Mouse (Mus musculus): ENCODE data around the gene Rtkn2.
"Not testable (repeated sequence)": the region's sequence is repeated elsewhere in the genome, so short reads cannot be mapped to it uniquely, and the experiment has no call there.

Gene Rtkn2

GRCm38 (mm10) chr10:68075181-68075580, 95.8 kb downstream of the Rtkn2 start:
- DNase-seq (ENCODE audit: low spot score in 2 of 2) = no peak

- no peak for DNase-seq (ENCODE audit: low spot score in 2 of 2)
These were observed 99.3 kb downstream of the Rtkn2 start for GRCm38 (mm10) chr10:68078708-68079107.

DNA sequence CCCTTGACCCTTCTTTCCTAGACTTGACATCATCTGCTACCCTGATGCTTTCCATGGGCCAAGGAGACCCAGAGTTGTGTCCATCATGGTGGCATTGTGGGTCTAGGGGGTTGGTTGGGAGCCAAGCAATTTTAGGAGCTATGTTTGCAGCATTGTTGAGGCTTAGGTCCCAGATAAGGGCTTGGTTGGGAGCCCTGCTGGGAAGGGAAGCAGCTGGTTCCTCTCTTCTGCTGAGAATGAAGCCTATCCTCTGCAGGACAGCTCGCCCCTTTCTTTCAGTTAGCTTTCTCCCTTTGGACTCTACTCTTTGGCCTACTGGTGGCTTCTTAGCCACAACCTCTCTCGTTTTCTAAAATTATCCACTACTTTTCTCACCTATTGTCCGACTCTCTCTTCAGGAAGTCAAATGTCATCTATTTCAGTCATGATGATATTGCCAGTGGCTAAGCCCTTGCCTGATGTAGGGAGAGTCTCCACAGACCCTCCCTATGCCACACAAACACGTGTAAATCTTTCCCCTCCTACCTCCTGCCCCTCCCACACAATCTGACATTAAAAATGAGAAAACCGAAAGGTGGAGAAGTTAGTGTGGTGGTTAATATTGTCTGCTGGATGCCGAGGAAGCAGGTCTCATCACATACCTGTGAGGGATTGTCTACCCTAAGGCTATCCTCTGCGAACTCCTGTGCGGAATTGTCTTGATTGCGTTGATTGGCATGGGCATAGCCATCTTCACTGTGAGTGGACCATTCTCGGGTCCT, 100.7 kb downstream of the Rtkn2 start:
- no peak for DNase-seq (ENCODE audit: low spot score in 2 of 2)

DNA sequence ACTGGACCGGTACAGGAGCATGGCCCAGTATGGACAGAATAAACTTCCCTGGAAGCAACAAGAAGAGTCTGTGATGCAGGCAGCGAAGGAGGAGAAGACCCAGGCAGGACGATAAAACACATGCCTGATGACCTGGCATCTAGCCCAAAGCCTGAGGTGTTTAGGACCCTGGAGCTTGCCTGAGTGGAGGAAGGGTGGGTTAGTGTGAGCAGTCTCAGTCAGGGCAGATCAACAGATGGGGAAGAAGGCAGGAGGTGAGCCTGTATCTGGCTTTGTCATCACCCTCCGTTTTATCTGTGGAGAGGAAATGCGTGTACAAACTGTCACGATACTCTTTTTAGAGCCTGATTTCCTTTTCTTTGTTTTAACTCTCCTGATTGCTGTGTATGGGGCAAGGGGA, 102.3 kb downstream of the Rtkn2 start:
- no peak for DNase-seq (ENCODE audit: low spot score in 2 of 2)

GRCm38 (mm10) chr10:68085574-68085973, 106.2 kb downstream of the Rtkn2 start:
- DNase-seq (ENCODE audit: low spot score in 2 of 2) = no peak

DNA sequence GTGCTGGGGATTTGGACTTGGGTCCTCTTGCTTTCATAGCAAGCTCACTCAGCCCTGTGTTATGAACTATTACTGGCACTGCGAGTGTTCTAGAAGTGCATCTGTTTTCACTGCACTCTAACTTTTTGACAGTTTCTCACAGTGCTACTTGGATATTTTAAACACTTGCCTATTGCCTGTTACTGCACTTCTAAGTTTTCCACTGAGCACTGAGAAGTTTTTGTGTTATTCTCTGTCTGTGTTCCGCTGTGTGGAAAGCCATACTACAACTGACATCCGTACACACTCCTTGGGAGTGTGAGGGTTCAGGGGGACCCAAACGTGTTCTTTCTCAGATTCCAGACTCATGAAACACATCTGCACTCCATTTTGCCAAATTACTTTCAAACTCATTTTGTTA, 107.6 kb downstream of the Rtkn2 start:
- no peak for DNase-seq (ENCODE audit: low spot score in 2 of 2)

- DNase-seq (ENCODE audit: low spot score in 2 of 2) = no peak
These were observed 108.4 kb downstream of the Rtkn2 start for GRCm38 (mm10) chr10:68087722-68088121.

DNA sequence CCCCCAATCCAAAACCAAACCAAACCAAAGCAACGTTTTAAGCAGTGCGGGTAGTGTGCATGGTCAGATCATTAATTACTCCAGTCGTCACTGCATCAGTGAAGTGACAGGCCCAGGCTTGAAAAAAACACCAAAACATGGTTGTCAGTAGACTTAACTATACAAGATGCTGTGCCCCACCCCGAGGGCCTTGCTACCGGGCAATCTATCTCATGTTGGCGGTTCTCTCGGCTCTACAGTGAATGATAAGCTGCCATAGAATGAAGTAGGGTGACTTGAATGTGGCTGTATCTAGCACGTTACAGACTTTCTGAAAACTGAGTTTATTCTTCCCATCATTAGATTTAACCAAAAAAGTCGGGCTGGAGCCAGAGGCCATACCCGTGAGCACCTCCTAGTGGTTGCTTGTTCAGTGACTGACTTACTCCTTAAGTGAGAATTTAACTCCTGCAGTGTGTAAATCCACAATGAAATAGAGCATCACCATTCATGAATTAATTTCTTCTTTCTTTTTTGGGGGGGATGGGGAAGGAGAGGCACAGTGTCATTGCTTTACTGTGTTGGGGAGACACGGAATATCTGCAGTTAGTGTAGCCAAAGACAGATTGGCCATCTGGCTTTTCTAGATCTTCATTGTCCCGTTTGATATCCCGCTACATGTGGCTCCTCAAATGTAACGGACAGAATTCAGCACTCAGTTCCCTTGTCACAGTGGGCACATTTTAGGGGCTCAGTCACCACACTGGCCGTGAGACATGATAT, 110.2 kb downstream of the Rtkn2 start:
- DNase-seq (ENCODE audit: low spot score in 2 of 2) = no peak

- no peak for DNase-seq (ENCODE audit: low spot score in 2 of 2)
These were observed 110.8 kb downstream of the Rtkn2 start for GRCm38 (mm10) chr10:68090197-68090535.

- no peak for DNase-seq (ENCODE audit: low spot score in 2 of 2)
These were observed 111.2 kb downstream of the Rtkn2 start for GRCm38 (mm10) chr10:68090544-68090943.

DNA sequence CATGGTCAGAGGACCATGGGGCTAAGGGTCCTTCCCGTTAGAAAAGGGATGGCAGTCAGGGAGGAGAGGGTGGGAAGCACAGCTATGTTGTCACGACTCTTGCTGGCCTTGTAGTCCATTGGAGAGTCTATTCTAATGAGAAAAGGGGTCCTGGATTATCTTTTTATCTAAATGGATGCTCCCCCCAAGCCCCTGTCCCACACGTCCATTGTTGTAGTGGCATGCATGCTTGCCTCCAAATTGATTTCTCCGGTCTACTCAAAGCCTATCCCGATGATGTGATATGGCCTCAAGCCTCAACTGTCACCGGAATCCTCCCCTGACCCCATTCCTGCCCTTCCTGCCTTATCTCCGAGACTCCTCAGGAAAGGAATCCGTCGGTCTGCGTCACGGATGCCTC, 111.6 kb downstream of the Rtkn2 start:
- DNase-seq (ENCODE audit: low spot score in 2 of 2) = no peak

DNA sequence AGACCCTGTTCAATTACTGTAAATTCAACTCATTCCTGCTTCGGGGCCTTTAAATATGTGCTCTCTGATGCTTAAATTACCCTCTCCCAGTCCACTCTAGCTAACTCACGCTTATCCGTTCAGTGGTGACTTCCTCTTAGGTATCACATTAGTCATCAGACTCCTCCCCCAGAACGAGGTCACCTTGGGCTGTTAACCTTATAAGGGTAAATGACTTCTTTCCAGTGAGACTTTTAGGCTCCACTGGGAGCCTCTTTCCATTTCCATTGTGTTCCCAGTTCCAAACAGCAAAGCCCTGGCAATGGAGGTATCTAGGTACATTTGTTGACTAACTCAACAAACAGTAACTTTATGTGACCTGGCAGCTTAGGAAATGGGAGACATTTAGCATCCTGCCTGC, 112.5 kb downstream of the Rtkn2 start:
- DNase-seq (ENCODE audit: low spot score in 2 of 2) = no peak

GRCm38 (mm10) chr10:68093496-68093895, 114.1 kb downstream of the Rtkn2 start:
- DNase-seq (ENCODE audit: low spot score in 2 of 2) = no peak

DNA sequence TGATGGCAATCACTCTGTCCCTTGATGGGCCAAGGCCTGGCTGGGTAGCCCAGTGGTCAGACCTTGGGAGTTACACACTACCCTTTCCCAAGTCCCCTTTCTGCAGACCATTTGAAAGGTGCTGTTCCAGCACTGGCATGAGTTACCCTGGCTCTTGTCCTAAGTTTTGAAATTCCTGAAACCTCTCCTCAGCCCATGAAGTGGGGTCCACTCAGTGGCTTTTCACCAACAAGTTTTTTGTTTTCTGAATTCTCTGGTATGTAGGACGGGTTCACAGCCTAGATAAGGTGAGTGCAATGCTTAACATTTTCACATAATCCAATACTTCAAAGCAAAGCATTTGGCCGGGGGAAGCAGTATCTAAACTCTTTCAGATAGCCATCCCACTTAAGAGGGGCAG, 115.8 kb downstream of the Rtkn2 start:
- no peak for DNase-seq (ENCODE audit: low spot score in 2 of 2)

GRCm38 (mm10) chr10:68096395-68096794, 117.0 kb downstream of the Rtkn2 start:
- no peak for DNase-seq (ENCODE audit: low spot score in 2 of 2)

DNA sequence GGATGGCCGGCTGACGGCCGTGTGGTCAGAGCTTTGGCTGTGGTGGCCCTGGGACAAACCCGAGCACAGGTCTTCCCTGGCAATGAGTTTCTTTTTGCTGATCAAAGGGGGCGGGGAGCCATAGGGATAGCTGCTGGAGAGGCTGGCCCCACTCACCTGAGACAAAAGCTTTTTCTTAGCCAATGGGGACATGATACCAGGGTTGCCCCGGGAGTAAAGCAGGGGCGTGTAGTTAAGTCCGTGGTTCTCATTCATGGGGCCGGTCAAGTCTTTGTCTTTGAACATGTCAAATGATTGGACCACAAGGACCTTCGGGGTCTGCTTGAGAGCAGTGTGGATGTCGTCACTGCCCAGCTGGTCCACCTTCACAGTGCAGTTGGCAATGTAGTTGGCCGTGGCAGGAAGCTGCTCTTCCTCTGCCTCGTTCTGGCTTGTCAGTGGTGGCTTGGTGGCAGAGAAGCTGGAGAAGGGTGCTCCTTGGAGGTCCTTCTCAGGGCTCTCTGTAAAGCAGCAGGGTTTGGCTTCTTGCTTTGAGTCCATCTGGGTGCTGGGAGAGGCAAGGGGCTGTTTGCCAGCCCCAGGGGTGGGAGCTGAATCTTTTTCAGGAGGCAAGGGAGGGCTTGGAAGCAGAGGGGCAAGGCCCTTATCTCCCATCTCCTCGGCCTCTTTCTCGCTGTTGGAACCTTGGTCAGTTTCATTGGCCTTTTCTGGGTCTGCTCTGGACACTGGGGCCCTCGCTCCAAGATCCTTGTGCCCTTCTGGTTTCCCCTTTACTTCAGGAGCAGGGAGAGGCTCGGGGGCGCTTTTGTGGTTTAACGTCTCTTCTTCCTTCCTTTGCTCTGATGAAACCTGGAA, 118.7 kb downstream of the Rtkn2 start:
- DNase-seq (ENCODE audit: low spot score in 2 of 2) = no peak

GRCm38 (mm10) chr10:68099801-68100200, 120.4 kb downstream of the Rtkn2 start:
- DNase-seq (ENCODE audit: low spot score in 2 of 2) = not testable (repeated sequence)

DNA sequence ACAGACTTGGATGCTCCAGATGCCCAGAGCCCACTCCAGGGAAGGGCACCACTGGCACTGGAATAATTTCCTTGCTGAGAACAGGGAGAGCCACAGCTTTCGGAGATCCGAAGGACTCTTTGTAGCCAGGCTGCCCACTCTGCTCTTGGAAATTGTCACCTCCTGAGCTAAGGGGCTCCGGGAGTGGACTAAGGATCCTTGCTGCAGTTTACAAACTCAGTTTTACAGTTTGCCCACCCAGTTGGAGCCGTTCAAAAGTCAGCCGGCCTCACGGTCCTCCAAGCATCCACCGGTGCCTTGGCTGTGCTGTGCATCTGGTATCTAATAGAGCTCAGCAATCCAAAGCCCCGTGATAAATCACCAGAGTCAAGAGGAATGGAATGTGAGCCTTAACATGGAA, 121.1 kb downstream of the Rtkn2 start:
- no peak for DNase-seq (ENCODE audit: low spot score in 2 of 2)

DNA sequence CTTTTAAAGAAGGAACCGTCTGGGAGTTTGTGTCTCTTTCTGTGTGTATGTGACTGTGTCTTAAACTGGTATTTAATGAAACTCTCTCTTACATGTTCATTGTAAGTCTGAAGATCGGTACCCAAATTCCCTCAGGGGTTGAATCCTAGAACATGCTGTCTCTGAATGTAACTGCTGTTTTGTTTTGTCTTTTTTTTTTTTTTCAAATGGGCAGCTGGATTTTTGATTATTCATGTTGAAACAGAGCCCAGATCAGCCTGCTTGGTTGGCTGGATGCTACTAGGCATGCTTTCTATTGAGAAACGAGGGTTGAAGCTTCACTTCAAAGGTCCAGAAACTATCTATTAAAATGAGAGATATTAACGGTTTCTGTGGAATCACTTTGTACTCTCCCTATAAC, 121.9 kb downstream of the Rtkn2 start:
- no peak for DNase-seq (ENCODE audit: low spot score in 2 of 2)

GRCm38 (mm10) chr10:68102566-68102965, 123.2 kb downstream of the Rtkn2 start:
- DNase-seq (ENCODE audit: low spot score in 2 of 2) = peak in 1 of 2 experiments; percentile 44

- DNase-seq (ENCODE audit: low spot score in 2 of 2) = no peak
These were observed 123.9 kb downstream of the Rtkn2 start for GRCm38 (mm10) chr10:68103078-68103855.

- DNase-seq (ENCODE audit: low spot score in 2 of 2) = no peak
These were observed 124.6 kb downstream of the Rtkn2 start for GRCm38 (mm10) chr10:68103988-68104387.
